Mouse (Mus musculus) C2C12 (cell line): ENCODE data around the gene Gm42878.

ENCODE experiments used
- CTCF ChIP-seq: IDR thresholded peaks from one replicate; pipeline ENCODE4 v1.5.1; 2011; ENCODE audit not compliant: control insufficient read depth, insufficient read depth, insufficient read length
- USF1 ChIP-seq: IDR thresholded peaks from one replicate; pipeline ENCODE4 v1.6.1; 2011; ENCODE audit warnings: low read depth, mild to moderate bottlenecking, control low read depth, moderate library complexity

DNA sequence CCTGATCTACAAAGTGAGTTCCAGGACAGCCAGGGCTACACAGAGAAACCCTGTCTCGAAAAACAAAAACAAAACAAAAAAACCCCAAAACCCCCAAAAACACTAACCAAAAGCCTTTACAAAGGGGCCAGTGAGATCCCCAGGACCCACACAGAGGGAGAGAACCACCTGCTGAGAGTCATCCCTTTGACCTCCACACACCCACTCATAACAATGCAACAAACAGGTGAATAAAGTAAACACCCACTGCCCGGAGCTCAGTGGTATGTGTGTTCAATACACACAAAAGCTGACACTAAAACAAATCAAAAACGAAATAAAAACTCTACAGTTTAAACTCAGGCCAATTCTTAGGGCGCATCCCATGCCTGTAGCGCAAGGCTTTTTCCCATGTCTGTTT, 5.2 kb downstream of the Gm42878 start:
- TF ChIP-seq CTCF = no peak
- TF ChIP-seq USF1 = no peak
